Comparison of ENCODE assay signal across 10 mouse cellular contexts in the genomic region with DNA sequence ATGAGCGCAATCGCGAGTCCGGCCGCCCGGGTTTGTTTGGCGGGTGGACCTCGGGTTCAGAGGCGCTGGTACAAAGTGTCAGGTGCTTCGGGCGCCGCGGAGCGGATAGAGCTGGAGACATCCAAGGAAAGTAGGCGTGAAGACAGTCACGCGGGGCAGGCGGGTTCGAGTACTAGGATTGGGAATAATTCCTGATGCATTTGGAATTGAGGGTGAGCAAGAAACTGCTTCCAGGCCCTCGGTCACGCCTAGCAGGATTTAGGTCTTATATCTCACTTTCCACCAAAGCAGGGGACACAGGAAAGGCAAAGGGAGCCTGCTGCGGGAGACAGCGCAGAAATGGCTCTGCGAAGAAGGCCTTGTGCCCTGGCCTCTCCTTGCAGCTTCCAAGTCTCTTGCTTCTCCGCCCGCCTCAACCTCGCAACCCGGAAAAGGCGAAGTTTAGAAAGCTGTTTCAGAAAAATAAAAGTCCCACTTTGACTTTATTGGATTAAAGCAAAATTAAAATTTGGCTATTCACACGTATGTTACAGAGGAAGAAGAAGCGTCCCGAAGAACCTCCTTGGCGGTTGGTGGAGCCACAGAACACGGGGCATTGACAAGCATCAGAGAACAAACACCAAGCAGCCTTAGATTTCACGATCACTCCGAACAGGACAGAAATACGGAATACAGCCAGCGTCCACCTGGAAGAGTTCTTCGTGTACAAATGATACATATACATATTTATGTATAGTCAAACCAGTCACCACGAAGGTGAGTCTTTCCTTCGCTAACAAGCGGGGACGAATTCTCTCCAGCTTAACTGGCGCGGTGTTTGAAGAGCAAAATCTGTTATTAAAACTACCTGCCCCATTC. TPM values are rescaled to one million over a fixed set of nuclear protein-coding genes. Genes with fewer than 3 reads are reported as not detected.
DNase-seq lines count a peak whose midpoint lies in the region; ATAC-seq and TF ChIP-seq lines count a peak whose summit lies in the region.
"Had no signal": no experiment of that assay in that cellular context is flagged by ENCODE, and none has a peak within 500 bp of the region (broad histone marks: within the 10 kb centered on the region; RNA-seq: fewer than 3 reads in every experiment).

No protein-coding gene starts in this region.

- TF ChIP-seq POLR2A in kidney, adult 2 months (IDR thresholded peaks at IDR 0.05; ENCODE audit: low read depth, low read length) = no peak

- H3K9ac ChIP-seq in kidney, embryonic 14.5 days (ENCODE audit: low read depth, low read length) = no peak overlapping the region
- no peak overlapping the region for H3K9ac ChIP-seq in embryonic facial prominence, embryonic 11.5 days (replicated peaks; ENCODE audit: low read length)
- H3K9ac ChIP-seq in hindbrain, postnatal 0 days (replicated peaks; ENCODE audit: low read length) = peak overlapping the region; percentile 59
- no peak overlapping the region for H3K9ac ChIP-seq in neural tube, embryonic 11.5 days (ENCODE audit: low read length)
- H3K9ac ChIP-seq: liver, embryonic 14.5 days had no signal

- peaks cover 91% of the 10 kb centered on the region for H3K27me3 ChIP-seq in kidney, embryonic 14.5 days (ENCODE audit: control insufficient read depth, insufficient read depth, low read length)
- peaks cover 14% of the 10 kb centered on the region for H3K27me3 ChIP-seq in kidney, adult 2 months (replicated peaks; ENCODE audit: control insufficient read depth, insufficient read depth, low read length)
- H3K27me3 ChIP-seq in embryonic facial prominence, embryonic 11.5 days (ENCODE audit: control insufficient read depth, insufficient read depth, low read length) = peaks cover 59% of the 10 kb centered on the region
- H3K27me3 ChIP-seq in hindbrain, postnatal 0 days (ENCODE audit: insufficient read depth, low read length) = peaks cover 19% of the 10 kb centered on the region
- H3K27me3 ChIP-seq in neural tube, embryonic 11.5 days (ENCODE audit: control insufficient read depth, insufficient read depth, low read length) = peaks cover 69% of the 10 kb centered on the region

- peaks cover 28% of the 10 kb centered on the region; the same call in 1 of the 2 replicates for H3K4me1 ChIP-seq in kidney, embryonic 14.5 days (ENCODE audit: control insufficient read depth, insufficient read depth, low read length)
- 0 out of 2 replicates have a peak, but pooled peaks cover 6% of the 10 kb centered on the region for H3K4me1 ChIP-seq in kidney, adult 2 months (ENCODE audit: control insufficient read depth, insufficient read depth, low read length)
- peaks cover 10% of the 10 kb centered on the region for H3K4me1 ChIP-seq in embryonic facial prominence, embryonic 11.5 days (ENCODE audit: control insufficient read depth, insufficient read depth, low read length)
- H3K4me1 ChIP-seq in hindbrain, postnatal 0 days (ENCODE audit: insufficient read depth, low read length) = peaks cover 4% of the 10 kb centered on the region; the same call in 1 of the 2 replicates
- peaks cover 15% of the 10 kb centered on the region for H3K4me1 ChIP-seq in neural tube, embryonic 11.5 days (ENCODE audit: control insufficient read depth, insufficient read depth, low read length)

- no peak for DNase-seq in kidney, adult 2 months
- peak; percentile 18 for DNase-seq in embryonic facial prominence, embryonic 11.5 days (ENCODE audit: low spot score)
- no peak for DNase-seq in hindbrain, postnatal 0 days (ENCODE audit: low spot score)
- DNase-seq in neural tube, embryonic 11.5 days (ENCODE audit: low spot score) = peak; percentile 52
- no peak for DNase-seq in gastrocnemius, postnatal 36 days
- DNase-seq in left cerebral cortex, postnatal 25 days (ENCODE audit: low spot score in 2 of 2) = no peak
- no peak for DNase-seq in frontal cortex, adult 2 months (ENCODE audit: extremely low spot score in 1 of 2, low spot score in 1 of 2)

- intact Hi-C loops in gastrocnemius, postnatal 36 days (cut with DNase I) = no loop called here
- intact Hi-C loops in left cerebral cortex, postnatal 25 days (cut with DNase I) = no loop called here

- H3K9me3 ChIP-seq in kidney, embryonic 14.5 days (ENCODE audit: control insufficient read depth, low read length) = no peaks in the 10 kb centered on the region
- no peaks in the 10 kb centered on the region for H3K9me3 ChIP-seq in embryonic facial prominence, embryonic 11.5 days (replicated peaks; ENCODE audit: control insufficient read depth, low read length)
- H3K9me3 ChIP-seq in hindbrain, postnatal 0 days (ENCODE audit: low read length) = no peaks in the 10 kb centered on the region
- H3K9me3 ChIP-seq in neural tube, embryonic 11.5 days (ENCODE audit: control insufficient read depth, low read length) = no peaks in the 10 kb centered on the region

- H3K4me2 ChIP-seq in kidney, embryonic 14.5 days (replicated peaks; ENCODE audit: low read depth, low read length) = peak overlapping the region; percentile 21; the same call in 1 of the 2 replicates
- H3K4me2 ChIP-seq in embryonic facial prominence, embryonic 11.5 days (ENCODE audit: low read depth, low read length) = peak overlapping the region; percentile 34
- H3K4me2 ChIP-seq in hindbrain, postnatal 0 days (ENCODE audit: low read depth, low read length) = peak overlapping the region; percentile 70
- H3K4me2 ChIP-seq in neural tube, embryonic 11.5 days (ENCODE audit: low read depth) = peak overlapping the region; percentile 13

- ATAC-seq in kidney, embryonic 14.5 days (ENCODE audit: low FRiP score, low TSS enrichment) = no peak
- ATAC-seq in embryonic facial prominence, embryonic 11.5 days (replicated peaks; ENCODE audit: insufficient number of reproducible peaks, low FRiP score, low TSS enrichment, low read depth) = no peak
- ATAC-seq in hindbrain, postnatal 0 days = no peak
- no peak for ATAC-seq in neural tube, embryonic 11.5 days (ENCODE audit: insufficient read depth, low FRiP score, low TSS enrichment)

- H3K27ac ChIP-seq in kidney, embryonic 14.5 days (ENCODE audit: low read depth, low read length) = no peak overlapping the region
- no peak overlapping the region for H3K27ac ChIP-seq in kidney, adult 2 months (ENCODE audit: insufficient read depth, low read depth, low read length)
- no peak overlapping the region for H3K27ac ChIP-seq in embryonic facial prominence, embryonic 11.5 days (replicated peaks; ENCODE audit: low read depth, low read length)
- peak overlapping the region; percentile 64; the same call in 1 of the 2 replicates for H3K27ac ChIP-seq in hindbrain, postnatal 0 days
- H3K27ac ChIP-seq in neural tube, embryonic 11.5 days (ENCODE audit: low read depth, low read length) = no peak overlapping the region
- H3K27ac ChIP-seq: liver, embryonic 14.5 days had no signal

- 3% methylated on average over 45 of the region's 45 CpGs for WGBS in kidney, embryonic 14.5 days
- WGBS in kidney, adult 2 months = 7% methylated on average over 45 of the region's 45 CpGs
- WGBS in embryonic facial prominence, embryonic 11.5 days = 2% methylated on average over 45 of the region's 45 CpGs
- 12% methylated on average over 45 of the region's 45 CpGs for WGBS in hindbrain, postnatal 0 days
- 2% methylated on average over 45 of the region's 45 CpGs for WGBS in neural tube, embryonic 11.5 days

- H3K4me3 ChIP-seq in kidney, embryonic 14.5 days (ENCODE audit: low read length) = peak overlapping the region; percentile 7; the same call in 1 of the 2 replicates
- H3K4me3 ChIP-seq in kidney, adult 2 months (ENCODE audit: insufficient read depth, low read depth, low read length) = no peak overlapping the region
- peak overlapping the region; percentile 15; the same call in 1 of the 2 replicates for H3K4me3 ChIP-seq in embryonic facial prominence, embryonic 11.5 days (ENCODE audit: low read depth, low read length)
- peak overlapping the region; percentile 42 for H3K4me3 ChIP-seq in hindbrain, postnatal 0 days (ENCODE audit: low read length)
- H3K4me3 ChIP-seq in neural tube, embryonic 11.5 days (ENCODE audit: low read depth, low read length) = peak overlapping the region; percentile 4; the same call in 1 of the 2 replicates

- no peak for TF ChIP-seq CTCF in kidney, adult 2 months (conservative IDR thresholded peaks at IDR 0.05; ENCODE audit: insufficient read depth, insufficient read length, low read depth, low read length)
- no peak for TF ChIP-seq CTCF in hindbrain, postnatal 0 days (IDR thresholded peaks at IDR 0.05; ENCODE audit: low read depth)

- no peaks in the 10 kb centered on the region for H3K36me3 ChIP-seq in kidney, embryonic 14.5 days (ENCODE audit: control insufficient read depth, insufficient read depth, low read length)
- no peaks in the 10 kb centered on the region for H3K36me3 ChIP-seq in kidney, adult 2 months (ENCODE audit: control insufficient read depth, insufficient read depth, low read length)
- no peaks in the 10 kb centered on the region for H3K36me3 ChIP-seq in embryonic facial prominence, embryonic 11.5 days (replicated peaks; ENCODE audit: control insufficient read depth, insufficient read depth, low read depth, low read length)
- no peaks in the 10 kb centered on the region for H3K36me3 ChIP-seq in hindbrain, postnatal 0 days (ENCODE audit: insufficient read depth, low read length)
- H3K36me3 ChIP-seq in neural tube, embryonic 11.5 days (ENCODE audit: control insufficient read depth, insufficient read depth, low read length) = no peaks in the 10 kb centered on the region
- H3K36me3 ChIP-seq: G1E had no signal

RNA-seq across cellular contexts. Expression of a gene that starts 3.2 kb away (rescaled TPM):
- 0.19 TPM in 1 of 2 replicates, not detected in the other for polyA plus RNA-seq in kidney, embryonic 14.5 days (2014; fragmentation: Nextera tagmentation; extraction: Ambion mirVana)
- 0.23 and 0.28 TPM in 2 replicates for polyA plus RNA-seq in kidney, adult 2 months (2012; rRNA removed)
- polyA plus RNA-seq in embryonic facial prominence, embryonic 11.5 days (2014; fragmentation: Nextera tagmentation; extraction: Ambion mirVana) = 2.8 and 4.2 TPM in 2 replicates
- total RNA-seq in hindbrain, postnatal 0 days (2014; rRNA removed) = 163 and 181 TPM in 2 replicates
- 56.8 and 64.9 TPM in 2 replicates for polyA plus RNA-seq in hindbrain, postnatal 0 days (2015; fragmentation: Nextera tagmentation; extraction: Ambion mirVana)
- polyA plus RNA-seq in neural tube, embryonic 11.5 days (2014; fragmentation: Nextera tagmentation; extraction: Ambion mirVana) = 5.2 TPM in 2 replicates
- total RNA-seq in gastrocnemius, postnatal 36 days (2021) = not detected
- total RNA-seq in left cerebral cortex, postnatal 25 days (2021) = 10 to 100 TPM in 1 of 2 experiments, 1 to 10 TPM in 1; 7.6 to 14.2 TPM
- 26.0 and 36.1 TPM in 2 replicates for polyA plus RNA-seq in frontal cortex, adult 2 months (2012; rRNA removed)
- total RNA-seq: G1E had no signal
- polyA plus RNA-seq: G1E had no signal

Comparison
In these comparisons a context has a peak if more than half of its experiments do, and no peak if none do; other contexts are left out.
1. H3K4me2 ChIP-seq: peak in every context shown above with its lines; median percentile 70 in hindbrain, postnatal 0 days; 34 in embryonic facial prominence, embryonic 11.5 days; 21 in kidney, embryonic 14.5 days; 13 in neural tube, embryonic 11.5 days.
2. DNase-seq: peak in embryonic facial prominence, embryonic 11.5 days (single experiment) and neural tube, embryonic 11.5 days (single experiment); none in kidney, adult 2 months (single experiment), hindbrain, postnatal 0 days (single experiment), gastrocnemius, postnatal 36 days (0 of 2), left cerebral cortex, postnatal 25 days (0 of 2) and frontal cortex, adult 2 months (0 of 2).